17 mouse cellular contexts compared by ENCODE assay signal in genomic region chr15:10750339-10750738, GRCm38 (mm10).
"Had no signal": no experiment of that assay in that cellular context is flagged by ENCODE, and none has a peak within 500 bp of the region (broad histone marks: within the 10 kb centered on the region; RNA-seq: fewer than 3 reads in every experiment).

No protein-coding gene starts in this region.

- H3K27ac ChIP-seq: intestine, embryonic 15.5 days; kidney, embryonic 15.5 days; limb, embryonic 12.5 days; liver, embryonic 13.5 days; lung, embryonic 15.5 days; macrophage; midbrain, embryonic 15.5 days; neural tube, embryonic 13.5 days had no signal

- H3K4me1 ChIP-seq: intestine, embryonic 15.5 days; liver, embryonic 13.5 days had no signal

- H3K9ac ChIP-seq: intestine, embryonic 15.5 days; kidney, embryonic 15.5 days; limb, embryonic 12.5 days; liver, embryonic 13.5 days; liver, postnatal 0 days; lung, embryonic 15.5 days; midbrain, embryonic 15.5 days; neural tube, embryonic 13.5 days had no signal

- H3K27me3 ChIP-seq: intestine, embryonic 15.5 days; kidney, embryonic 15.5 days; limb, embryonic 12.5 days; liver, embryonic 13.5 days; lung, embryonic 15.5 days; megakaryocyte, embryonic 14.5 days; midbrain, embryonic 15.5 days; neural tube, embryonic 13.5 days had no signal

- H3K9me3 ChIP-seq: intestine, embryonic 15.5 days; kidney, embryonic 15.5 days; limb, embryonic 12.5 days; liver, embryonic 13.5 days; lung, embryonic 15.5 days; megakaryocyte, embryonic 14.5 days; midbrain, embryonic 15.5 days; neural tube, embryonic 13.5 days had no signal

- ATAC-seq: intestine, embryonic 15.5 days; liver, postnatal 0 days; midbrain, embryonic 15.5 days had no signal

- DNase-seq: kidney, adult 2 months; kidney, postnatal 14 days; liver; liver, embryonic 13.5 days; liver, postnatal 0 days; lung, postnatal 14 days; thymus, adult 18-20 months; thymus, postnatal 14 days had no signal

- H3K36me3 ChIP-seq: intestine, embryonic 15.5 days; kidney, embryonic 15.5 days; limb, embryonic 12.5 days; liver, embryonic 13.5 days; lung, embryonic 15.5 days; midbrain, embryonic 15.5 days; neural tube, embryonic 13.5 days had no signal

- H3K4me2 ChIP-seq: intestine, embryonic 15.5 days; kidney, embryonic 15.5 days; limb, embryonic 12.5 days; liver, embryonic 13.5 days; lung, embryonic 15.5 days; midbrain, embryonic 11.5 days; midbrain, embryonic 15.5 days; neural tube, embryonic 13.5 days had no signal

- H3K4me3 ChIP-seq: intestine, embryonic 15.5 days; kidney, embryonic 15.5 days; limb, embryonic 12.5 days; liver, embryonic 13.5 days; lung, embryonic 15.5 days; megakaryocyte, embryonic 14.5 days; midbrain, embryonic 15.5 days; neural tube, embryonic 13.5 days had no signal
